In the genomic region with DNA sequence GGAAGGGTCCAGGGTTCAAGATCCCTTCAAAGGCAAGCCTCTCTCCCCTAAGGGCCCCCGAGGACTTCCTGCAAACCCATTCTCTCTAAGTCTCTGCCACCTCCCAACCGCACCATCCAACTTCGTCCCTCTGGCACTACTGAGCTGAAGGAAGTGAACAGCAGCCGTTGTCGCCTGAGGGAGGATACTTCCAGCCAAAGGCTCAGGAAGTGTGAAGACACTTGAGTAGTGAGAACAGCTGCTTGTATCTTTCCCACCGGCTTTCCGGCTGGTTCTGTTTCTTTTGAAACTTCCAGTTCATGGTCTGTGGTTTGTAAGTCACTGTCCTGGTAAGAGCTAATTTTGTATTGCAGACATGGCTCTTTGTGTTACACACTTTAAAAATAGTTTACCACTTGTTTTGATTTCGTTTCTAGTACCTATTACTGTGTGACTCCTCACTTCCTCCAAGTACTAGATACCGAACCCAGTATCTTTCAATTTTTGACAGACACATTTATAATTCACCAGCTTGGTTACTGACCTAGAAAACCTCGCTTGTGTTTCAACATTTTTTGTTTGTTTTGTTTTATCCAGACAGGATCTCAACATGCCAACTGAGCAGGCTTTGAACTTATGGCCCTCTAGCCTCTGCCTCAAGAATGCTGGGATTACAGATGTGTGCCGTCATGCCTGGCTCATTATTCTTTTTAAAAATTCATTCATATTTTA, we compare ENCODE assay signal across 9 mouse cellular contexts. TPM values are rescaled to one million over a fixed set of nuclear protein-coding genes. Genes with fewer than 3 reads are reported as not detected.
DNase-seq lines count a peak whose midpoint lies in the region; TF ChIP-seq lines count a peak whose summit lies in the region.
"Had no signal": no experiment of that assay in that cellular context is flagged by ENCODE, and none has a peak within 500 bp of the region (broad histone marks: within the 10 kb centered on the region; RNA-seq: fewer than 3 reads in every experiment).

No protein-coding gene starts in this region.

- no peak for TF ChIP-seq POLR2A in small intestine, adult 2 months (IDR thresholded peaks at IDR 0.05; ENCODE audit: low read depth, low read length)

- no peaks in the 10 kb centered on the region for H3K36me3 ChIP-seq in small intestine, adult 2 months (ENCODE audit: control insufficient read depth, insufficient read depth, low read length)
- H3K36me3 ChIP-seq: midbrain, embryonic 12.5 days had no signal

- no peaks in the 10 kb centered on the region for H3K27me3 ChIP-seq in small intestine, adult 2 months (ENCODE audit: control insufficient read depth, insufficient read depth, low read length)
- H3K27me3 ChIP-seq: midbrain, embryonic 12.5 days had no signal

- DNase-seq in left cerebral cortex, adult 11 months (ENCODE audit: low spot score): peak; percentile 47
- no peak for DNase-seq in left cerebral cortex, postnatal 4 days
- peak; percentile 84 for DNase-seq in brain, adult 2 months (ENCODE audit: low read depth, low spot score)
- DNase-seq in left cerebral cortex, postnatal 14 days (ENCODE audit: low spot score in 2 of 2): peak; percentile 52 to 60
- no peak for DNase-seq in urinary bladder, postnatal 14 days (ENCODE audit: low spot score)
- no peak for DNase-seq in heart, postnatal 10 days
- no peak for DNase-seq in MN1 (ENCODE audit: low spot score)

- peak overlapping the region; percentile 47 for H3K27ac ChIP-seq in small intestine, adult 2 months (ENCODE audit: insufficient read depth, low read depth, low read length)
- H3K27ac ChIP-seq: midbrain, embryonic 12.5 days had no signal

- no peak overlapping the region for H3K4me3 ChIP-seq in small intestine, adult 2 months (ENCODE audit: low read depth, low read length)
- H3K4me3 ChIP-seq: midbrain, embryonic 12.5 days had no signal

- intact Hi-C loops in left cerebral cortex, postnatal 4 days (cut with DNase I): no loop called here
- intact Hi-C loops in left cerebral cortex, postnatal 14 days (cut with DNase I): no loop called here
- intact Hi-C loops in heart, postnatal 10 days (cut with DNase I): no loop called here

- H3K4me1 ChIP-seq in small intestine, adult 2 months (ENCODE audit: control insufficient read depth, insufficient read depth, insufficient read length, low read length): no peaks in the 10 kb centered on the region; the same call in 1 of the 2 replicates
- H3K4me1 ChIP-seq: midbrain, embryonic 12.5 days had no signal

- WGBS in small intestine, adult 2 months: 56% methylated on average over 11 of the region's 11 CpGs

- no peak for TF ChIP-seq CTCF in small intestine, adult 2 months (IDR thresholded peaks at IDR 0.05; ENCODE audit: extremely low read depth, insufficient read length, insufficient replicate concordance, low read depth, low read length)

RNA-seq across cellular contexts. Expression of a gene that starts 35.9 kb away (rescaled TPM):
- 100 to 1,000 TPM; 105 to 107 TPM for total RNA-seq in left cerebral cortex, postnatal 4 days (2021)
- 100 to 1,000 TPM in 1 of 2 experiments, 10 to 100 TPM in 1; 97.8 to 106 TPM for total RNA-seq in left cerebral cortex, postnatal 14 days (2021)
- 95.0 and 145 TPM in 2 replicates for polyA plus RNA-seq in small intestine, adult 2 months (2012; rRNA removed)
- total RNA-seq in heart, postnatal 10 days (2021): 10 to 100 TPM; 39.7 to 41.4 TPM

RNA-seq across cellular contexts. Expression of a gene that starts 36.2 kb away (rescaled TPM):
- total RNA-seq in left cerebral cortex, postnatal 4 days (2021): 100 to 1,000 TPM; 396 to 420 TPM
- total RNA-seq in left cerebral cortex, postnatal 14 days (2021): 10 to 100 TPM; 94.8 to 95.4 TPM
- 13.6 and 29.6 TPM in 2 replicates for polyA plus RNA-seq in small intestine, adult 2 months (2012; rRNA removed)
- 10 to 100 TPM; 68.7 to 77.1 TPM for total RNA-seq in heart, postnatal 10 days (2021)

Comparison
In these comparisons a context has a peak if more than half of its experiments do, and no peak if none do; other contexts are left out.
1. DNase-seq: peak in left cerebral cortex, adult 11 months (single experiment), brain, adult 2 months (single experiment) and left cerebral cortex, postnatal 14 days (2 of 2); none in left cerebral cortex, postnatal 4 days (single experiment), urinary bladder, postnatal 14 days (single experiment), heart, postnatal 10 days (0 of 2) and MN1 (single experiment).
2. RNA of a gene that starts 36.2 kb away (total RNA-seq): 396 to 420 TPM in left cerebral cortex, postnatal 4 days; 94.8 to 95.4 TPM in left cerebral cortex, postnatal 14 days and 68.7 to 77.1 TPM in heart, postnatal 10 days; every median in the first group is over 4 times any median in the second.